Mouse (Mus musculus) embryonic facial prominence, embryonic 13.5 days (tissue): ENCODE data around the gene Arvcf. TPM values are rescaled to one million over a fixed set of nuclear protein-coding genes. Genes with fewer than 3 reads are reported as not detected.

ENCODE experiments used
- ATAC-seq: fragments of 200-750 bp; cut with Nextera tagmentation; 2 replicates; pipeline ENCODE4 v1.8.0; 2017; ENCODE audit warnings: low read depth; ENCODE audit not compliant: insufficient number of reproducible peaks, insufficient read depth, low FRiP score, low TSS enrichment
- H3K27ac ChIP-seq: fragments of 300-500 bp; sonication (generic); 2 replicates; pipeline ENCODE4 v1.5.1; 2015; ENCODE audit warnings: moderate library complexity, mild to moderate bottlenecking, inconsistent platforms
- H3K27me3 ChIP-seq: fragments of 300-500 bp; sonication (generic); 2 replicates; pipeline ENCODE4 v1.6.1; 2015; ENCODE audit warnings: mild to moderate bottlenecking, inconsistent platforms
- H3K36me3 ChIP-seq: fragments of 300-500 bp; sonication (generic); 2 replicates; pipeline ENCODE4 v1.6.1; 2015; ENCODE audit warnings: mild to moderate bottlenecking, inconsistent platforms
- H3K4me1 ChIP-seq: fragments of 300-500 bp; sonication (generic); 2 replicates; pipeline ENCODE4 v1.6.1; 2015; ENCODE audit warnings: inconsistent platforms
- H3K4me2 ChIP-seq: fragments of 300-500 bp; sonication (generic); 2 replicates; pipeline ENCODE4 v1.6.1; 2015; ENCODE audit warnings: moderate library complexity, mild to moderate bottlenecking, inconsistent platforms
- H3K4me3 ChIP-seq: fragments of 300-500 bp; sonication (generic); 2 replicates; pipeline ENCODE4 v1.5.1; 2015; ENCODE audit warnings: mild to moderate bottlenecking, inconsistent platforms
- H3K9ac ChIP-seq: fragments of 300-500 bp; sonication (generic); 2 replicates; pipeline ENCODE4 v1.6.1; 2015; ENCODE audit warnings: mild to moderate bottlenecking, inconsistent platforms
- H3K9me3 ChIP-seq: fragments of 300-500 bp; sonication (generic); 2 replicates; pipeline ENCODE4 v1.6.1; 2016; ENCODE audit warnings: inconsistent platforms
- WGBS: fragments of 180-500 bp; shearing (Covaris S2); methylation state at CpG from one replicate; pipeline ENCODE4 v1.1.7; 2015; ENCODE audit warnings: mixed read lengths; 5-methylcytosine and 5-hydroxymethylcytosine counted together
- polyA plus RNA-seq: library from polyadenylated mRNA; unstranded; fragments of >200 nt; fragmentation: Nextera tagmentation; extraction: Ambion mirVana; gene quantifications from 2 replicates; pipeline ENCODE4 v1.2.1, GENCODE M21; 2015

The Arvcf gene
- polyA plus RNA-seq, 1 experiment from 2014 or later = 30.8 TPM

- Histone ChIP-seq H3K4me1 (no peaks in the 10 kb centered on the region), H3K4me3 (no peak overlapping the region), H3K27ac (no peak overlapping the region), H3K27me3 (no peaks in the 10 kb centered on the region), H3K36me3 (no peaks in the 10 kb centered on the region), H3K4me2 (no peak overlapping the region), H3K9me3 (no peaks in the 10 kb centered on the region), H3K9ac (no peak overlapping the region)
- ATAC-seq = no peak
- 86% methylated on average over 6 of the region's 6 CpGs for WGBS
These were observed 10.0 kb downstream of the Arvcf start for GRCm38 (mm10) chr16:18357977-18358376.

GRCm38 (mm10) chr16:18360151-18360805 lies 12.3 kb downstream of the Arvcf start:
- Histone ChIP-seq H3K27me3 (no peaks in the 10 kb centered on the region), H3K4me2 (no peak overlapping the region), H3K4me1 (no peaks in the 10 kb centered on the region), H3K4me3 (no peak overlapping the region), H3K36me3 (no peaks in the 10 kb centered on the region), H3K9ac (peak overlapping the region; percentile 27; the same call in 1 of the 2 replicates), H3K27ac (no peak overlapping the region), H3K9me3 (no peaks in the 10 kb centered on the region)
- WGBS = 72% methylated on average over 6 of the region's 6 CpGs
- no peak for ATAC-seq

- 75% methylated on average over 8 of the region's 8 CpGs for WGBS
- ATAC-seq = no peak
- H3K27ac ChIP-seq = no peak overlapping the region
- H3K9ac ChIP-seq = no peak overlapping the region
- no peak overlapping the region for H3K4me2 ChIP-seq
- H3K4me1 ChIP-seq = no peaks in the 10 kb centered on the region
- H3K9me3 ChIP-seq = no peaks in the 10 kb centered on the region
- no peaks in the 10 kb centered on the region for H3K36me3 ChIP-seq
- no peaks in the 10 kb centered on the region for H3K27me3 ChIP-seq
- H3K4me3 ChIP-seq = no peak overlapping the region
These were observed 15.0 kb downstream of the Arvcf start for GRCm38 (mm10) chr16:18362948-18363347.

GRCm38 (mm10) chr16:18366849-18367248 lies 18.9 kb downstream of the Arvcf start:
- H3K4me2 ChIP-seq = no peak overlapping the region

GRCm38 (mm10) chr16:18370197-18370596 lies 22.2 kb downstream of the Arvcf start:
- Histone ChIP-seq H3K4me3 (no peak overlapping the region), H3K9ac (no peak overlapping the region), H3K4me2 (no peak overlapping the region), H3K4me1 (no peaks in the 10 kb centered on the region), H3K36me3 (no peaks in the 10 kb centered on the region), H3K27me3 (no peaks in the 10 kb centered on the region), H3K9me3 (no peaks in the 10 kb centered on the region), H3K27ac (no peak overlapping the region)
- ATAC-seq = no peak
- WGBS = 96% methylated on average over 3 of the region's 3 CpGs

More at GRCm38 (mm10) chr16:18366849-18367248, 18.9 kb downstream of the Arvcf start:
- Histone ChIP-seq H3K36me3 (no peaks in the 10 kb centered on the region), H3K27me3 (no peaks in the 10 kb centered on the region), H3K4me1 (no peaks in the 10 kb centered on the region), H3K4me3 (no peak overlapping the region), H3K27ac (no peak overlapping the region), H3K9ac (no peak overlapping the region), H3K9me3 (no peaks in the 10 kb centered on the region)
- ATAC-seq = no peak
- 34% methylated on average over 4 of the region's 4 CpGs for WGBS

GRCm38 (mm10) chr16:18373632-18374031 lies 25.6 kb downstream of the Arvcf start:
- Histone ChIP-seq H3K27ac (no peak overlapping the region), H3K4me3 (no peak overlapping the region), H3K27me3 (no peaks in the 10 kb centered on the region), H3K9me3 (no peaks in the 10 kb centered on the region), H3K36me3 (no peaks in the 10 kb centered on the region), H3K9ac (no peak overlapping the region), H3K4me1 (peaks cover 7% of the 10 kb centered on the region; the same call in 1 of the 2 replicates), H3K4me2 (no peak overlapping the region)
- 94% methylated on average over 4 of the region's 4 CpGs for WGBS
- no peak for ATAC-seq

GRCm38 (mm10) chr16:18376297-18376954 lies 28.4 kb downstream of the Arvcf start:
- no peak for ATAC-seq
- H3K9me3 ChIP-seq = no peaks in the 10 kb centered on the region
- no peaks in the 10 kb centered on the region for H3K27me3 ChIP-seq
- H3K36me3 ChIP-seq = no peaks in the 10 kb centered on the region
- H3K27ac ChIP-seq = no peak overlapping the region
- 69% methylated on average over 6 of the region's 7 CpGs for WGBS
- no peak overlapping the region for H3K9ac ChIP-seq
- no peak overlapping the region for H3K4me2 ChIP-seq
- H3K4me1 ChIP-seq = peaks cover 31% of the 10 kb centered on the region
- no peak overlapping the region for H3K4me3 ChIP-seq

GRCm38 (mm10) chr16:18377203-18377602 lies 29.2 kb downstream of the Arvcf start:
- H3K4me1 ChIP-seq = peaks cover 39% of the 10 kb centered on the region
- H3K4me2 ChIP-seq = no peak overlapping the region
- no peaks in the 10 kb centered on the region for H3K9me3 ChIP-seq
- no peak for ATAC-seq
- WGBS = 22% methylated on average over 3 of the region's 3 CpGs
- no peaks in the 10 kb centered on the region for H3K36me3 ChIP-seq
- H3K27ac ChIP-seq = no peak overlapping the region
- no peak overlapping the region for H3K9ac ChIP-seq
- no peaks in the 10 kb centered on the region for H3K27me3 ChIP-seq
- no peak overlapping the region for H3K4me3 ChIP-seq

GRCm38 (mm10) chr16:18378489-18378888 lies 30.5 kb downstream of the Arvcf start:
- Histone ChIP-seq H3K9me3 (no peaks in the 10 kb centered on the region), H3K9ac (no peak overlapping the region), H3K4me1 (peaks cover 46% of the 10 kb centered on the region), H3K4me3 (no peak overlapping the region), H3K27ac (no peak overlapping the region), H3K4me2 (no peak overlapping the region), H3K36me3 (no peaks in the 10 kb centered on the region), H3K27me3 (no peaks in the 10 kb centered on the region)
- no peak for ATAC-seq
- 25% methylated on average over 1 of the region's 1 CpGs for WGBS

- H3K9ac ChIP-seq = 0 out of 2 replicates have a peak overlapping the region, but pooled peaks have one; percentile 36
- ATAC-seq = no peak
- peaks cover 55% of the 10 kb centered on the region for H3K4me1 ChIP-seq
- no peaks in the 10 kb centered on the region for H3K27me3 ChIP-seq
- no peak overlapping the region for H3K4me3 ChIP-seq
- 65% methylated on average over 8 of the region's 8 CpGs for WGBS
- H3K27ac ChIP-seq = peak overlapping the region; percentile 33; the same call in 1 of the 2 replicates
- no peaks in the 10 kb centered on the region for H3K9me3 ChIP-seq
- H3K36me3 ChIP-seq = no peaks in the 10 kb centered on the region
- H3K4me2 ChIP-seq = no peak overlapping the region
These were observed 31.5 kb downstream of the Arvcf start for GRCm38 (mm10) chr16:18379338-18380001.

- no peak overlapping the region for H3K27ac ChIP-seq
These were observed 32.6 kb downstream of the Arvcf start for GRCm38 (mm10) chr16:18380495-18381063.

More at GRCm38 (mm10) chr16:18380495-18381063, 32.6 kb downstream of the Arvcf start:
- H3K9ac ChIP-seq = no peak overlapping the region
- H3K4me1 ChIP-seq = peaks cover 55% of the 10 kb centered on the region
- H3K9me3 ChIP-seq = no peaks in the 10 kb centered on the region
- no peak overlapping the region for H3K4me3 ChIP-seq
- no peaks in the 10 kb centered on the region for H3K27me3 ChIP-seq
- no peak overlapping the region for H3K4me2 ChIP-seq
- no peaks in the 10 kb centered on the region for H3K36me3 ChIP-seq
- no peak for ATAC-seq
- 39% methylated on average over 6 of the region's 6 CpGs for WGBS
